Comparison of ENCODE assay signal across 12 mouse cellular contexts in the genomic region with DNA sequence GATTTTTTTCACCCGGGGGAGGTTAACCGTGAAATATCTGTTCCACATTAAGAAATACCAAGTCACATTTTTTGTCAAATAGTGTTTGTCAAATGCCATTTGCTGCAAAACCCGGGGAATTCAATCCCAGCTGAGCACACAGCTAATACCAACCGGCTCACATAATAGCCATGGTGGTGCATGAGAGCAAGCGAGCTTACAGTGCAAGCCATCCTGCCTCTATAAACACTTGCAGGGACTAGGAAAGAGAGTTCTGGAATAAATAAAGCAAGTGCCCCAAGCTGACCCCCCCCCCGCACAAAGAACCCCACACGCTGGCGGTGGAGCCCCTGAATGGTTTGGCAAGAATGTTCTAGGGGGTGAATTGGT. TPM values are rescaled to one million over a fixed set of nuclear protein-coding genes. Genes with fewer than 3 reads are reported as not detected.
A peak's percentile ranks its signal among the peaks of the same experiment; 100 is the strongest.
DNase-seq lines count a peak whose midpoint lies in the region; ATAC-seq and TF ChIP-seq lines count a peak whose summit lies in the region.
"Had no signal": no experiment of that assay in that cellular context is flagged by ENCODE, and none has a peak within 500 bp of the region (broad histone marks: within the 10 kb centered on the region; RNA-seq: fewer than 3 reads in every experiment).

No protein-coding gene starts in this region.

- H3K9ac ChIP-seq in liver, embryonic 11.5 days (ENCODE audit: low read depth, low read length) = no peak overlapping the region
- H3K9ac ChIP-seq in forebrain, embryonic 13.5 days = peak overlapping the region; percentile 23; the same call in 1 of the 2 replicates
- H3K9ac ChIP-seq in intestine, postnatal 0 days (ENCODE audit: low read depth, low read length) = no peak overlapping the region
- H3K9ac ChIP-seq in neural tube, embryonic 14.5 days (replicated peaks; ENCODE audit: low read depth, low read length) = no peak overlapping the region; the same call in 1 of the 2 replicates

- no peak for TF ChIP-seq CTCF in intestine, postnatal 0 days (IDR thresholded peaks at IDR 0.05; ENCODE audit: low read depth)

- H3K4me2 ChIP-seq in liver, embryonic 11.5 days = peak overlapping the region; percentile 18
- H3K4me2 ChIP-seq in forebrain, embryonic 13.5 days = peak overlapping the region; percentile 59
- H3K4me2 ChIP-seq in intestine, postnatal 0 days (replicated peaks; ENCODE audit: low read depth) = peak overlapping the region; percentile 52; the same call in 1 of the 2 replicates
- H3K4me2 ChIP-seq in neural tube, embryonic 14.5 days (ENCODE audit: low read depth, low read length) = peak overlapping the region; percentile 44

- no peaks in the 10 kb centered on the region for H3K36me3 ChIP-seq in liver, embryonic 11.5 days (ENCODE audit: control insufficient read depth, insufficient read depth, low read length)
- H3K36me3 ChIP-seq in forebrain, embryonic 13.5 days (ENCODE audit: poor library complexity, severe bottlenecking) = no peaks in the 10 kb centered on the region
- 0 out of 2 replicates have a peak, but pooled peaks cover 2% of the 10 kb centered on the region for H3K36me3 ChIP-seq in intestine, postnatal 0 days (ENCODE audit: control insufficient read depth, insufficient read depth)
- no peaks in the 10 kb centered on the region for H3K36me3 ChIP-seq in neural tube, embryonic 14.5 days (ENCODE audit: control insufficient read depth, insufficient read depth, low read length)
- H3K36me3 ChIP-seq: G1E had no signal

- no peak overlapping the region for H3K4me3 ChIP-seq in liver, embryonic 11.5 days (ENCODE audit: low read depth, low read length)
- H3K4me3 ChIP-seq in forebrain, embryonic 13.5 days = peak overlapping the region; percentile 26
- no peak overlapping the region for H3K4me3 ChIP-seq in intestine, postnatal 0 days (ENCODE audit: low read depth, low read length)
- peak overlapping the region; percentile 6; the same call in 1 of the 2 replicates for H3K4me3 ChIP-seq in neural tube, embryonic 14.5 days (ENCODE audit: low read depth, low read length)

- H3K27me3 ChIP-seq in liver, embryonic 11.5 days (replicated peaks; ENCODE audit: control insufficient read depth, insufficient read depth, low read length) = peaks cover 64% of the 10 kb centered on the region
- H3K27me3 ChIP-seq in forebrain, embryonic 13.5 days = peaks cover 56% of the 10 kb centered on the region
- H3K27me3 ChIP-seq in intestine, postnatal 0 days (replicated peaks; ENCODE audit: control insufficient read depth, insufficient read depth, low read length) = no peaks in the 10 kb centered on the region
- peaks cover 17% of the 10 kb centered on the region for H3K27me3 ChIP-seq in neural tube, embryonic 14.5 days (ENCODE audit: control insufficient read depth, insufficient read depth, low read length)

- no peaks in the 10 kb centered on the region for H3K9me3 ChIP-seq in liver, embryonic 11.5 days (ENCODE audit: control insufficient read depth, low read length)
- no peaks in the 10 kb centered on the region for H3K9me3 ChIP-seq in forebrain, embryonic 13.5 days (replicated peaks)
- H3K9me3 ChIP-seq in intestine, postnatal 0 days (ENCODE audit: control insufficient read depth) = no peaks in the 10 kb centered on the region
- no peaks in the 10 kb centered on the region for H3K9me3 ChIP-seq in neural tube, embryonic 14.5 days (ENCODE audit: control insufficient read depth, low read length)

- H3K27ac ChIP-seq in liver, embryonic 11.5 days (ENCODE audit: low read depth, low read length) = no peak overlapping the region
- H3K27ac ChIP-seq in forebrain, embryonic 13.5 days = peak overlapping the region; percentile 58
- no peak overlapping the region for H3K27ac ChIP-seq in intestine, postnatal 0 days (ENCODE audit: low read depth, low read length)
- 0 out of 2 replicates have a peak overlapping the region, but pooled peaks have one; percentile 16 for H3K27ac ChIP-seq in neural tube, embryonic 14.5 days (ENCODE audit: low read depth, low read length)

- H3K4me1 ChIP-seq in liver, embryonic 11.5 days (replicated peaks; ENCODE audit: control insufficient read depth, insufficient read depth, low read length) = peaks cover 20% of the 10 kb centered on the region
- peaks cover 66% of the 10 kb centered on the region for H3K4me1 ChIP-seq in forebrain, embryonic 13.5 days
- peaks cover 6% of the 10 kb centered on the region; the same call in 1 of the 2 replicates for H3K4me1 ChIP-seq in intestine, postnatal 0 days (replicated peaks; ENCODE audit: control insufficient read depth, insufficient read depth, low read length)
- H3K4me1 ChIP-seq in neural tube, embryonic 14.5 days (ENCODE audit: control insufficient read depth, insufficient read depth, low read length) = peaks cover 32% of the 10 kb centered on the region

- ATAC-seq in liver, embryonic 11.5 days (replicated peaks; ENCODE audit: low FRiP score) = no peak
- no peak for ATAC-seq in forebrain, embryonic 13.5 days
- ATAC-seq in intestine, postnatal 0 days = no peak
- no peak for ATAC-seq in neural tube, embryonic 14.5 days (ENCODE audit: low read depth)

- DNase-seq in liver, embryonic 11.5 days (ENCODE audit: low spot score) = no peak
- DNase-seq in liver = no peak
- no peak for DNase-seq in adrenal gland, postnatal 4 days (ENCODE audit: low spot score in 2 of 2)
- no peak for DNase-seq in embryo, embryonic 10 days (ENCODE audit: low spot score)
- DNase-seq in adrenal gland, postnatal 36 days = no peak
- DNase-seq: kidney, adult 8-10 months; lung, adult 2 months; thymus, postnatal 25 days had no signal

- WGBS in liver, embryonic 11.5 days = 15% methylated on average over 8 of the region's 8 CpGs
- WGBS in forebrain, embryonic 13.5 days = 3% methylated on average over 8 of the region's 8 CpGs
- 35% methylated on average over 8 of the region's 8 CpGs for WGBS in intestine, postnatal 0 days
- 3% methylated on average over 8 of the region's 8 CpGs for WGBS in neural tube, embryonic 14.5 days

RNA-seq across cellular contexts. Expression of a gene that starts 5.7 kb away (rescaled TPM):
- 7.9 and 9.1 TPM in 2 replicates for polyA plus RNA-seq in liver, embryonic 11.5 days (2014; fragmentation: Nextera tagmentation; extraction: Ambion mirVana)
- polyA plus RNA-seq in forebrain, embryonic 13.5 days (2015; fragmentation: Nextera tagmentation; extraction: Ambion mirVana) = 6.9 and 7.2 TPM in 2 replicates
- 37.6 and 41.1 TPM in 2 replicates for polyA plus RNA-seq in intestine, postnatal 0 days (2015; fragmentation: Nextera tagmentation; extraction: Ambion mirVana)
- 5.8 and 19.1 TPM in 2 replicates for polyA plus RNA-seq in neural tube, embryonic 14.5 days (2014; fragmentation: Nextera tagmentation; extraction: Ambion mirVana)
- 10 to 100 TPM in 1 of 2 experiments, 1 to 10 TPM in 1; 9.9 to 14.9 TPM for total RNA-seq in adrenal gland, postnatal 4 days (2021)
- 10 to 100 TPM; 30.1 to 68.2 TPM for total RNA-seq in adrenal gland, postnatal 36 days (2021)
- polyA plus RNA-seq: G1E had no signal

RNA-seq across cellular contexts. Expression of a gene that starts 43.1 kb away (rescaled TPM):
- polyA plus RNA-seq in liver, embryonic 11.5 days (2014; fragmentation: Nextera tagmentation; extraction: Ambion mirVana) = 0.13 TPM in 1 of 2 replicates, not detected in the other
- polyA plus RNA-seq in forebrain, embryonic 13.5 days (2015; fragmentation: Nextera tagmentation; extraction: Ambion mirVana) = 0.13 and 0.45 TPM in 2 replicates
- polyA plus RNA-seq in intestine, postnatal 0 days (2015; fragmentation: Nextera tagmentation; extraction: Ambion mirVana) = 0.04 TPM in 1 of 2 replicates, not detected in the other
- 0.09 and 0.45 TPM in 2 replicates for polyA plus RNA-seq in neural tube, embryonic 14.5 days (2014; fragmentation: Nextera tagmentation; extraction: Ambion mirVana)
- not detected for total RNA-seq in adrenal gland, postnatal 4 days (2021)
- not detected for total RNA-seq in adrenal gland, postnatal 36 days (2021)
- total RNA-seq: G1E had no signal
- polyA plus RNA-seq: G1E had no signal

Comparison
In these comparisons a context has a peak if more than half of its experiments do, and no peak if none do; other contexts are left out.
1. H3K27ac ChIP-seq: peak in forebrain, embryonic 13.5 days (single experiment) and neural tube, embryonic 14.5 days (single experiment); none in liver, embryonic 11.5 days (single experiment) and intestine, postnatal 0 days (single experiment).
2. H3K4me3 ChIP-seq: peak in forebrain, embryonic 13.5 days (single experiment) and neural tube, embryonic 14.5 days (single experiment); none in liver, embryonic 11.5 days (single experiment) and intestine, postnatal 0 days (single experiment).
3. Peak in every context shown above with its lines, with median percentiles within 50 percentile points of each other: H3K4me2 ChIP-seq.